Mouse (Mus musculus): ENCODE data around the gene Cfap43.
A peak's percentile ranks its signal among the peaks of the same experiment; 100 is the strongest.

Gene Cfap43

GRCm38 (mm10) chr19:47919126-47919965 is at the start of gene Cfap43, which contains the start of gene Itprip:
TSS of gene Cfap43 (minus strand) at chr19:47919287.
TSS of gene Itprip (minus strand) at chr19:47919299.
- peak; percentile 95 for DNase-seq (ENCODE audit: low read depth, low spot score)

DNA sequence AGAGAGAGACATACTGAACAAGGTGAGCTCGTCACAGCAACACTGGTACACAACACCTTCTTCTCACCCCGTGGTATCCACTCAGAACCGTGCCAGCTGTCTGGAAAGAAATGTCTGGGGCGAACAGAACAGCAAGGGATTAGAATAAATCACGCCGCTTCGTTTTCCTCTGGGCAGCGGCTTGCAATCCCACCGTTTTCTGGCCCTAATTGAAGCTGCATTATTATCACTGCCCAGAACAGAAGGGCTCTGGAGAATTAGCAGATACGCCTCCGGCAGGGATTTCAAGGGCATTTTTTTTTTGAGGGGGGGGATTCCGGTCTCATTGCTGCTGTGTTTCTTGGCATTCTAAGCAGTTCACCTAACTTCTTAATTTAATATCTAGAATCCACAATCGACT is 39.1 kb upstream of the Cfap43 start:
- no peak for DNase-seq (ENCODE audit: low read depth, low spot score)

- no peak for DNase-seq (ENCODE audit: low read depth, low spot score)
Measured at GRCm38 (mm10) chr19:47953169-47953568, 34.1 kb upstream of the Cfap43 start.

- DNase-seq (ENCODE audit: low read depth, low spot score), result no peak
Measured at GRCm38 (mm10) chr19:47950946-47951345, 31.9 kb upstream of the Cfap43 start.

- DNase-seq (ENCODE audit: low read depth, low spot score), result no peak
Measured at GRCm38 (mm10) chr19:47946821-47947465, 27.9 kb upstream of the Cfap43 start.

DNA sequence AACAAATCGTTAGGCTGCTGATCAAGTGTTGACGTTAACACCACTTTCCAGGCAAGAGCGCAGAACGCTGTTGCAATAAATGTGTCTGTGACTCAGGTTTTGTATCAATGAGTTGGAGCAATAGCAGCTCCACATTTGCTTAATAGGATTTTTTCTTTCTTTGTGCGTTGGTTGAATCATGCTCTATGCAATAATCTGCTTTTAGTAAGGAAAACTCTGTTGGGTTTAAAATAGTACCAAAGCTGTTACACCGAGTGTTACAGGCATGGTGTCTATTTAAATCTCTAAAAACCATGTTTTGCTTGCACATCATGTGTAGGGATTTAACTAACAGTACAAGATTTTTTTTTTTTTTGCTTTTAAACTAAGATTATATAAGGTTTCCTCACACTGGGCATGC is 20.3 kb upstream of the Cfap43 start:
- no peak for DNase-seq (ENCODE audit: low read depth, low spot score)

DNA sequence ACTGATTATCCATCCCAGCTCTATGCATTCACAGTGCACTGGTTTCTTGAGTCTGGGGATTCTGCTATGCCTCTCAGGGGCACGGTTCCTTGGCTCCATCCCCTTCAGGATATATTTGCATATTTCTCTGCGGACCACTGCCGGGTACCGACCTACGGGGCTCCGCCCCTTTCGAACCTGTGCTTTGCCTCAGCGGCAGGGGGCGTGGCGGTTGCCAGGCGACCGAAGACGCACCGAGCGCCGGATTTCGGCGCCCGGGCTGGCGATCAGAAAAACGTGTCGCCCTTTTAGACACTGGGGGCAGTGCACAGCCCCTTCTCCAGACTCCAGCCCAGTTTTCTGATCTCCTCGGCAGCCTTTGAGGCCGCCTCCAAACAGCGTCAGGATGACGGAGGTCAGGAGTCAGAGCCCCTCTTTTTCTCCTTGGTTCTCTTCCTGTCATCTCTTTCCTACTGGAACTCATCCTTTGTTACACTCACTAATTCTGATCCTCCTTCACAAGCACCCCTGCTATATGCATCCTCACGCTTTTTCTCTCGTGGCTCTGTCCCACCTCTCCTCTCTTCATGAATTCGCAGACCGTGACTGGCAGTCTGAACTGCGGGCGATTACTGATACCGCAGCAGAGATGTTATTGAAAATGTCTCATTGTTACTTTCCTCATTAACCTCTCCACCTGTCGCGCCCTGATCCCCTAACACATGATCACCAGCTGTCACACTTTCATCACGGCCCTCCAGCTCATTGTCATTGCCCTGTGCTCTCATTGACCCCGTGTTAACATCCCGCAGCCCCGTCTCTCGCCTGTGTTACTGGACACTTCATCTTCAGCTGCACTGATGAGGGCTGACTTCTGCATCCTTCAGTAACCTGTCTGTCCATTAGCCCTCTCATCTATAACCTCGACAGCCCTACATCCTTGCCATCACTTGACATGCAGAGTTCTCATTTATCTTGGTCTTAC is 18.6 kb upstream of the Cfap43 start, which contains the start of gene Cfap58:
TSS of gene Cfap58 (plus strand) at position 233 of the 964 bp plus-strand sequence.
- DNase-seq (ENCODE audit: low read depth, low spot score), result no peak

DNA sequence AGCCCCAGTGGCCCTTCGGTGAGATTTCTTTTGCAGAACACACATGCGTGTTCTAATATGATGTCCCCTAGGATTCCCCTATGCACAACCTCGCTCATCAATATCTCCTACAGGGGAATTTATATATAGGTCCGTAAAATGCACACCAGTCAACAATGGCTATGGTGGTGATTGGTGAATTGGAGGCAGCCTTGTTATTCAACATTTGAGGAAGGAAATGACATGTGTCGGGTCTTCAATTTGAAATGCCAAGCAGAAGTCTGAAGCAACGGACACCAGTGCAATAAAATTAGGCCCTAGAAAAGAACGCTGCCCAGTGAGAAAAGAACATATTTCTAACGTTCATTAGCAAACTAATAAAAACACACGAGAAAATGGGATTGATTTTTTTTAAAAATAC is 17.9 kb upstream of the Cfap43 start:
- no peak for DNase-seq (ENCODE audit: low read depth, low spot score)

DNA sequence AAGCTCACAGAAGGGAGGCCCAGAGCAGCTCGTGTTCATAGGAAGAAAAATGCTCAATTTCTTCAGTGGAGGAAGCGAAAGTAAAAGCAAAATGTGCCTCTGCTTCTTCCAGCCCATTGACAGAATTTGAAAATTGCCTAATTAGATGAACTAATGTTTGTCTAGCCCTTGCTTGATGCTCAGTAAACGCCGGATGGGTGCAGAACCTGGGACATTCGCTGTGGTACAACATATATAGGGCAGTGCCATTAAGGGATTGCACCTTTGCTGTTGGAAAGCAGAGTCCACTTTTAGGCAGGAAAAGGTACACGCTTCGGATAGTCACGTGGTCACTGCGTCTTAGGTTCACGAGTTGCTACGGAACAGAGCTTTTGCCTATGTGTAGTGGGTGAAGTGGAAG is 17.4 kb upstream of the Cfap43 start:
- DNase-seq (ENCODE audit: low read depth, low spot score), result no peak

DNA sequence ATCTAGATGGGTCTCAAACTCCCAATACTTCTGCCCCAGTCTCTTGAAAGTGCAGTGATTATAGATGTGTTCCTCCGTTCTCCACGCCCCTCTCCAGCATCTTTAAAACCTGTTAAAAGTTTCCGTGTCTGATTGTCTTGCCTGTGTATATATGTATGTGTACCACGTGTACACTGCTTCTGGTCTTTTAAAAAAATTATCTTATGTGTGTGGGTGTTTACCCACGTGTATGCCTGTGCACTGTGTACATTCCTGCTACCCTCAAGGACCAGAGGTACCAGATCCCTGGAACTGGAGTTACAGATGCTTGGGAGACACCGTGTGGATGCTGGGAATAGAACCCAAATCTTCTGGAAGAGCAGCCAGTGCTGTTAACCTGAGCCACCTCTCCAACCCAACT is 16.4 kb upstream of the Cfap43 start:
- DNase-seq (ENCODE audit: low read depth, low spot score), result no peak

DNA sequence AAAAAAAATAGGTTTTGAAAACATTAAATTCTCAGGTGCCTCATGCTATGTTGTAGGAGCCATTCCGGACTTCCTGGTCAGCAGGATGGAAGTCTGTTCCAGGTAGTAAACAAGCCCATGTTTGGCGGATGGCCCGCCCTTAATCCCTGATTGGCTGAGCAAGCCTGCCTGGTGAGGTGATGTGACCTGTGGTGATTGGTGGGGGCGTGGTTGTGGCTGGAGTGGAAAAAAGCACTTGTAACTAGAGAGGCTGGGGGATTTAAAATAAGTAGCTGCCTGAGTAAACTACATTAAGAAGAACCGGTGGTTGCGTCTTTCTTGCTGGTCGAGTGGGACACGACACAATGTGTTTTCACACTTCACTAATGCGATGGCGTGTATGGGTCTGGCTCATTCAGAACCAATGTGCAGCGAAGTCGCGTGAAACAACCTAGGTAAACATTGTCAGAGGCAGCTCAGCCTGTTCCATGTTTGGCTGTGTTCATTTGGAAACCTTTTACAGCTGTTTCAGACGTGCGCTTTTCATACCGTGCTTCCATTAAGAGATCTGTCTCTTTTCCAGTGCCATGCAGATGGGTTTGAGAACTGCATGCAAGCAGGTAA is 15.7 kb upstream of the Cfap43 start:
- DNase-seq (ENCODE audit: low read depth, low spot score), result no peak

DNA sequence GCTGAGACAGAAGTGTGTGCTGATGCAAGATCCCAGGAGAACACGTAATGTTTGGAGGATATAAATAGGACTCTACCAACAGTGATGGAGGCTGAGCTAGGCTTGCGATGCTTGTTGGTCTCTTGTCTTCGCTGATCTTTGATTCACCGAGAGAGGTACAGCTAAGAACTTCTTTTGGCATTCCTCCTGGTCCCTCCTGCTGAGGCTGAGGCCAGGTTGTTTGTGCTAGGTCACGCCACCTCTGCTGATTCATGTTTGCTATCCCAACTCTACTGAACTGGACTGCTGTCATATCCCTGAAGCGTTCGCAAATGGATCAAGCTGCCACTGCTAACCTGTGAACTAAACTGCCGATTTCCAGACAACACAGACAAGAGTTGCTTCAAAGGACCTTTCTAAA is 15.1 kb upstream of the Cfap43 start:
- DNase-seq (ENCODE audit: low read depth, low spot score), result no peak

GRCm38 (mm10) chr19:47931982-47932638 is 13.0 kb upstream of the Cfap43 start:
- DNase-seq (ENCODE audit: low read depth, low spot score), result peak; percentile 57

DNA sequence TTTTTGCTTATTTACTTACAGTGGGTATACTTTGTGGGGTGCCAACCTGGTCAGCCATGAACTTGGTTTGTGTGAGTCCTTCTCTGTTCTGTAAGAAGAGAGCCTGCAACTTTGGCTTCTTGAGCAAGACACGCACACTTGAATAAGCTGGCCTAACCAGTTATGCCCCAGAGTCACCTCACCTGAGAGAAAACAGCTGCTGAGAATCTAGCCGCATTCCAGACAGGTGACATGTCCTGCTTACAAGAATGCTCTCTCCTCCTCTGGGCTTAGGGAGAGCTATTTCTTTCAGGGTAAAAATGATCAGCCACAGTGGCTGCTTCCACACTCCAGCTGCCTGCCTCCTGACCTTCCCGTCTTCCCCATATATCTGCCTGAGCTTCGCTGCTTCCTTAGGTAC is 10.0 kb upstream of the Cfap43 start:
- DNase-seq (ENCODE audit: low read depth, low spot score), result no peak

DNA sequence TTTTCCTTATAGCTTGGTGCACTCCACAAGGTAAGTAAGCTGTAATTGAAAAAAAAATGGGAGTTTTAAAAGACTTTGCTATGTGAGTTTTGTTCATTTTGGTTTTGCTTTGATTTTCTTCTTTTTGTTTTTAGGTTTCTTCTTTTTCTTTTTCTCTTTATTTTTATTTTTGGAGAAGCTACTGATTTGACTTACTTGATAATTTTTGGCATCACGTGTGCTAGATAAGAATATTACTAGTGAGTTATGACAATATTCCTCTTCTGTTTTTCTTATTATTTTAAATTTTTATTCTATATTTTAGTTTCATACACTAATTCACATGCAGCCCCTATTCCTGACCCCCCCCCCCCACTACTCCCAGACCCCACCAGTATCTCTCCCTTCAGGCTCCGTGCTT is 7.9 kb upstream of the Cfap43 start:
- no peak for DNase-seq (ENCODE audit: low read depth, low spot score)

DNA sequence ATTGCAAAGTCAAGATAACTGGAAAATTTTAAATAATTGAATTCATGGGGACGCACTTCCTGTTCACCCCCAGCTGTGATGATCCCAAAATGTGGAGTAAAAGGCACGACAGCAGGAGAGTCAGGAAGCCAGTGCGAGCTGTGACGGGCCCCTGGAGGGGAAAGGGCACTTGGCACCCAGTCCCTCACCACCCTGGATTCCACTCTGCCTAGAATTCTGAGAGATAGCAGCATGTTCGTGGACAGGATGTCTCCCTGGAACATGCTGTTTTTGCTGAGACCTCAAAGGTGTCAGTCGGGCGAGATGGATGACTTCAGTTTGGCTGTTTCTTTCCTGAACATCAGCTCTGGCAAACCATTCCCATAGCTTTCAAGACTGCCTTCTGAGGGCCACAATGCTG is 6.7 kb upstream of the Cfap43 start:
- DNase-seq (ENCODE audit: low read depth, low spot score), result no peak

DNA sequence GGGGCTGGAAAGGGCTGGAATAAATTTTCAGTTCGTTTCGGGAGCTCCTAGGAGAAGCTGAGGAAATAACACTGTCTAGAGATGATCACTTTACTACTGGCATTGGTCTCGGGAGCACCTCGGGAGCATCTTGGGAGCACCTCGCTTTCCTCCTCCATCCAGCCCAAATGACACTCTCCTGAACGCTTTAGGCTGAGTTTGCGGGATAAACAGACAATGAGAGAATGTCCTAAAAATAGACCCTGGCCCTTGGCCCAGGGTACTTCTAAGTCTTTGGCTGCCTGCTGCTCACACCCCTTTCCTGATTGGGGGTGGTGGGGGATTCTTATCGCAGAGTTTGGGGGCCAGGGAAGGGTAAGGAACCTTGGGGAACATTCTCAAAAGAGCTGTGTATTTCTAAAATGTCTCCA is 884 bp upstream of the Cfap43 start:
- DNase-seq (ENCODE audit: low read depth, low spot score), result peak; percentile 81

DNA sequence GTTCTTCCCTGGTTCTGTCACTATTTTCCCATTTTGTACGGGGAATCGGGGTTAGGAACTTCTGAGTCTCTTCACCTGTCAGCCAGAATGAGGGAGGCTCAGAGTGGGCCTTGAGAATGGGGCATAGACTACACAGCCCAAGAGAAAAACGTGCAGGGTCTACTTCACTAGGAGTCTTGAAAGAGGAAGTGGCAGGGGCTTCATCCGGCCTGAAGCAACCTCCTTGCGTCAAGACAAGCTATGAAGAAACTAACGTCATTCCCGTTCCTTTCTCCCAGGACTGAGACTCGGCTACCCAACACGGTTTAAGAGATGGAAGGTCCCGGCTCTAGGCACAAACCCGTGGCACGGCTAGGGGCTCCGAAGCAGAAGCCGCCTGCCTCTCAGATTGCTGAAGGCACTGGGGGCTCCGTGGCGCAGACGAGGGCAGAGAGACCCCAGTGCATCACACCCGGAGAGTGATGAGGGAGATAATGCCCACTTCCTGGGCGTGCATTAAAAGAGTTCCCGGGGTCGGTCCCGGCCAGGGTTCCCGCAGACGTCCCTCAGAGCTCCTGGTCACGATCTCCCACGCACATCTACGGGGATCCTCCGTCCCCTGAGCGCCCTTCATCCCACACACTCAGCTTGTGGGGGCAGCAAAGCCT is 509 bp downstream of the Cfap43 start:
- peak; percentile 45 for DNase-seq (ENCODE audit: low read depth, low spot score)

DNA sequence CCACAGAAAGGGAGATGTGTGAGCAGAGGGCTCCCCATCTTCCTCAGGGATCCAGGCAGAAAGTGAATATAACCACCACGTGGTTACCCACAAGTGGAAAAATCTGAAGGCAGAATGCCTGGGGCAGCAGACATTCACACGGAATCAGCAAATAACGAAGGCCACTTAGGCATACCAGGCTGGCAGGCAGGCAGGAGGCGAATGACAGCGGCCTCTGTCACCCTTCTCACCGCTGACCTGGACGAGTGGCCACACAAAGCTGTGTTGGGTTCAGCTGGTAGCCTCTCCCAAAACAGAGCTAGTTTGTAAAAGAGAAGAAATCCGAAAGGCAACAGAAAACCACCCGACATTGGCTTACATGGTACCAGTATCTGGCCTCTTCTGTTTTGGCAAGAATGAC is 1.1 kb downstream of the Cfap43 start:
- peak; percentile 42 for DNase-seq (ENCODE audit: low read depth, low spot score)

DNA sequence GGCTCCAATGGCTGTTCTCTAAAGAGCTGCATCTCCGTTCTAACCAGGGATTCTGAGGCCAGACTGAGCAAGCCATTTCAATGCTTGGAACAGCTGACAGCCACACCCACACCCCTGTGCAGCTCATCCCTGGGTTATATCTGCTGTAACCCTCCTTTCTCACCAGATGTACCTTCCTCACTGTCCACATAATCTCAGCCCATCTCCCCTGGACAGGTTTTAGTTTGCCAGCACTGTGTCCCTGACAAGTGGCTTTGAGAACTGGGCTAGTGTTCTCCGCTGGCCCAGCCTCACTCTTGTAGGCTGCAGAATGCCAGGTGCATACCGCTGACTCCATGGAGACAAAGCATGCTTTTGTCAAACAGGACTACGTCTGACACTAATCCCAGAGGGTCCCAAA is 1.7 kb downstream of the Cfap43 start:
- no peak for DNase-seq (ENCODE audit: low read depth, low spot score)
